Mouse (Mus musculus) layer of hippocampus, adult 2 months (tissue): ENCODE measurements at regions not wholly inside any gene's neighbourhood (a gene's known extent, or its start where the extent isn't known, plus 50 kb on each side); places are given as distances from the start of the nearest gene placed in this dataset.

Experiments used
- DNase-seq, 2 experiments: peaks; one replicate each; pipeline ENCODE4 v3.0.0; 2022; ENCODE audit warnings: low spot score in 2 of 2
- H3K27ac ChIP-seq: fragments of 200-600 bp; 2 replicates; pipeline ENCODE4 v1.8.1; 2022
- H3K4me3 ChIP-seq: fragments of 200-600 bp; 2 replicates; pipeline ENCODE4 v1.8.1; 2022; ENCODE audit warnings: mild to moderate bottlenecking
- CTCF ChIP-seq: fragments of 200-600 bp; conservative IDR thresholded peaks from 2 replicates; pipeline ENCODE4 v1.8.1; 2022; ENCODE audit warnings: antibody characterized with exemption, mild to moderate bottlenecking, moderate library complexity

GRCm38 (mm10) chr5:71381407-71381806 is 166.6 kb downstream of the Cox7b2 start:
- no peak for TF ChIP-seq CTCF
- peak; percentile 34 to 75 for DNase-seq
- no peak overlapping the region for H3K27ac ChIP-seq
- no peak overlapping the region for H3K4me3 ChIP-seq

- DNase-seq = no peak
- Histone ChIP-seq H3K4me3 (no peak overlapping the region), H3K27ac (no peak overlapping the region)
- no peak for TF ChIP-seq CTCF
These were observed 181.7 kb downstream of the Cox7b2 start for GRCm38 (mm10) chr5:71366196-71366858.

GRCm38 (mm10) chr5:71341512-71341911 is 206.5 kb downstream of the Cox7b2 start:
- DNase-seq = no peak
- no peak overlapping the region for H3K4me3 ChIP-seq
- no peak overlapping the region for H3K27ac ChIP-seq
- TF ChIP-seq CTCF = no peak

GRCm38 (mm10) chr5:71309414-71309813 is 213.8 kb upstream of the Gabra2 start:
- no peak overlapping the region for H3K27ac ChIP-seq
- no peak overlapping the region for H3K4me3 ChIP-seq
- DNase-seq = no peak
- TF ChIP-seq CTCF = no peak

GRCm38 (mm10) chr5:71262202-71262883 is 166.7 kb upstream of the Gabra2 start:
- DNase-seq = no peak
- TF ChIP-seq CTCF = peak; percentile 70
- Histone ChIP-seq H3K4me3 (peak overlapping the region; percentile 26), H3K27ac (peak overlapping the region; percentile 72)

- peak overlapping the region; percentile 86 for H3K27ac ChIP-seq
- no peak for TF ChIP-seq CTCF
- no peak for DNase-seq
These were observed 153.6 kb upstream of the Gabra2 start for GRCm38 (mm10) chr5:71249273-71249672.

GRCm38 (mm10) chr5:71248318-71249135 is 152.9 kb upstream of the Gabra2 start:
- Histone ChIP-seq H3K27ac (peak overlapping the region; percentile 89), H3K4me3 (no peak overlapping the region)
- DNase-seq = peak; percentile 46 to 72
- TF ChIP-seq CTCF = no peak

More at GRCm38 (mm10) chr5:71249273-71249672, 153.6 kb upstream of the Gabra2 start:
- no peak overlapping the region for H3K4me3 ChIP-seq

- no peak for TF ChIP-seq CTCF
- Histone ChIP-seq H3K4me3 (no peak overlapping the region), H3K27ac (no peak overlapping the region; the same call in 1 of the 2 replicates)
- no peak for DNase-seq
These were observed 132.0 kb upstream of the Gabra2 start for GRCm38 (mm10) chr5:71227615-71228014.

GRCm38 (mm10) chr5:71200881-71201280 is 105.2 kb upstream of the Gabra2 start:
- no peak overlapping the region for H3K27ac ChIP-seq
- H3K4me3 ChIP-seq = no peak overlapping the region
- no peak for DNase-seq
- no peak for TF ChIP-seq CTCF

GRCm38 (mm10) chr5:71177316-71177715 is 81.7 kb upstream of the Gabra2 start:
- TF ChIP-seq CTCF = no peak
- DNase-seq = no peak
- H3K27ac ChIP-seq = no peak overlapping the region
- H3K4me3 ChIP-seq = no peak overlapping the region

GRCm38 (mm10) chr5:71170378-71170777 is 74.7 kb upstream of the Gabra2 start:
- Histone ChIP-seq H3K4me3 (peak overlapping the region; percentile 32; the same call in 1 of the 2 replicates), H3K27ac (peak overlapping the region; percentile 72)
- no peak for TF ChIP-seq CTCF
- DNase-seq = peak; percentile 26 to 30
